Mouse (Mus musculus): ENCODE measurements around the gene Calml3.
"Not testable (repeated sequence)": the region's sequence is repeated elsewhere in the genome, so short reads cannot be mapped to it uniquely, and the experiment has no call there.

Gene Calml3

GRCm38 (mm10) chr13:3804186-3804585 is at the start of gene Calml3:
Calml3 (minus strand) TSS chr13:3804316.
- no peak for DNase-seq (ENCODE audit: low spot score in 2 of 2)

- DNase-seq (ENCODE audit: low spot score in 2 of 2): no peak
Observed at GRCm38 (mm10) chr13:3850330-3850729, 46.2 kb upstream of the Calml3 start.

GRCm38 (mm10) chr13:3840662-3841061 is 36.5 kb upstream of the Calml3 start:
- not testable (repeated sequence) for DNase-seq (ENCODE audit: low spot score in 2 of 2)

GRCm38 (mm10) chr13:3837312-3837807 is 33.2 kb upstream of the Calml3 start, which contains the start of gene Calm4:
Calm4 (plus strand) TSS chr13:3837757.
- not testable (repeated sequence) for DNase-seq (ENCODE audit: low spot score in 2 of 2)

GRCm38 (mm10) chr13:3833644-3834043 is 29.5 kb upstream of the Calml3 start:
- DNase-seq (ENCODE audit: low spot score in 2 of 2): not testable (repeated sequence)

GRCm38 (mm10) chr13:3832450-3832849 is 28.3 kb upstream of the Calml3 start:
- DNase-seq (ENCODE audit: low spot score in 2 of 2): no peak

GRCm38 (mm10) chr13:3831994-3832393 is 27.9 kb upstream of the Calml3 start:
- DNase-seq (ENCODE audit: low spot score in 2 of 2): no peak

GRCm38 (mm10) chr13:3831546-3831945 is 27.4 kb upstream of the Calml3 start:
- no peak for DNase-seq (ENCODE audit: low spot score in 2 of 2)

GRCm38 (mm10) chr13:3825726-3826125 is 21.6 kb upstream of the Calml3 start:
- DNase-seq (ENCODE audit: low spot score in 2 of 2): no peak

- no peak for DNase-seq (ENCODE audit: low spot score in 2 of 2)
Observed at GRCm38 (mm10) chr13:3822105-3822504, 18.0 kb upstream of the Calml3 start.

- DNase-seq (ENCODE audit: low spot score in 2 of 2): no peak
Observed at GRCm38 (mm10) chr13:3818740-3819076, 14.6 kb upstream of the Calml3 start.

GRCm38 (mm10) chr13:3818012-3818739 is 14.1 kb upstream of the Calml3 start:
- DNase-seq (ENCODE audit: low spot score in 2 of 2): no peak

GRCm38 (mm10) chr13:3807131-3807827 is 3.2 kb upstream of the Calml3 start:
- DNase-seq (ENCODE audit: low spot score in 2 of 2): no peak

GRCm38 (mm10) chr13:3805638-3806037 is 1.5 kb upstream of the Calml3 start:
- no peak for DNase-seq (ENCODE audit: low spot score in 2 of 2)

- DNase-seq (ENCODE audit: low spot score in 2 of 2): no peak
Observed at GRCm38 (mm10) chr13:3805132-3805531, 1.0 kb upstream of the Calml3 start.

- no peak for DNase-seq (ENCODE audit: low spot score in 2 of 2)
Observed at GRCm38 (mm10) chr13:3799386-3799785, 4.7 kb downstream of the Calml3 start.

- no peak for DNase-seq (ENCODE audit: low spot score in 2 of 2)
Observed at GRCm38 (mm10) chr13:3798751-3799150, 5.4 kb downstream of the Calml3 start.

- DNase-seq (ENCODE audit: low spot score in 2 of 2): no peak
Observed at GRCm38 (mm10) chr13:3796649-3797048, 7.5 kb downstream of the Calml3 start.

- no peak for DNase-seq (ENCODE audit: low spot score in 2 of 2)
Observed at GRCm38 (mm10) chr13:3789531-3789930, 14.6 kb downstream of the Calml3 start.

- DNase-seq (ENCODE audit: low spot score in 2 of 2): no peak
Observed at GRCm38 (mm10) chr13:3788588-3788987, 15.5 kb downstream of the Calml3 start.

GRCm38 (mm10) chr13:3787644-3788043 is 16.5 kb downstream of the Calml3 start:
- no peak for DNase-seq (ENCODE audit: low spot score in 2 of 2)

- DNase-seq (ENCODE audit: low spot score in 2 of 2): no peak
Observed at GRCm38 (mm10) chr13:3787102-3787501, 17.0 kb downstream of the Calml3 start.

- DNase-seq (ENCODE audit: low spot score in 2 of 2): no peak
Observed at GRCm38 (mm10) chr13:3783621-3784020, 20.5 kb downstream of the Calml3 start.
